Mouse (Mus musculus): ENCODE measurements around the gene Rbm20.

DNA sequence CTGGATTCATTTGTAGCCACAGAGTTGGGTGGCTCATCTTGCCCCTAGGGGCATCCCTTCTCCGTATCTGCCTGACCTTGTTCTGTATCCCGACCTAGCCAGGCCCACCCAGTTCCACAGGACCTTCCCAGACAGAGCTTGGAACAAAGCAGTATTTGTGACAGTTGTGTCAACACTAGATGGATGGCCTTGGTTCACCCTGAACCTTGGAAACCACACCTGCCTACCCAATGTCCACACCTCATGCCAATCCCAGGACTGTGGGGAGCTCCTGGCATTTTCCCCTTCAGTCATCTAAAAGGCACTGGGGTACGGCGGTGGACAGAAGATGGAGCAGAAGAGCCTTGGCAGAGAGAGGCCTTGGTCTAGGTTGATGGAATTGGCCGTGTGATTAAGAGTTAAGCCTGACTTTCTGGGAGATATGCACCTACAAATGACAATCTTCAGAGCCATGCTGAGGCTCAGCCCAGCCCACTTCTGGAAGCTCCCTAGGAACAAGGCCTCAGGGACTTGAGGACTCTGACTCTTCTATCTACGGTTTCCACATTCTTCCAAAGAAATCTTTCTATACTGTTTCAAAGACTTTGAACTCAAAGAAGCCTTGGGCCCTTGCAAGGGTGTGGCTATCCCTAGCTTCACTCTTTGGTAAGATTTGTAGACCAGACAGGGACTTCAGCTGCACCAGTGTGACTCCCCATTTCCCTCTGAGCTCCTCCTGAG is 196.0 kb downstream of the Rbm20 start:
- no peak for TF ChIP-seq CTCF (conservative IDR thresholded peaks at IDR 0.05; ENCODE audit: low read length)
- no peak for TF ChIP-seq NANOG (IDR thresholded peaks at IDR 0.05; ENCODE audit: borderline replicate concordance, low read length)
- TF ChIP-seq POU5F1 (IDR thresholded peaks at IDR 0.05; ENCODE audit: borderline replicate concordance, low read length), result no peak
